Mouse (Mus musculus): ENCODE results near the gene Higd2a.

DNA sequence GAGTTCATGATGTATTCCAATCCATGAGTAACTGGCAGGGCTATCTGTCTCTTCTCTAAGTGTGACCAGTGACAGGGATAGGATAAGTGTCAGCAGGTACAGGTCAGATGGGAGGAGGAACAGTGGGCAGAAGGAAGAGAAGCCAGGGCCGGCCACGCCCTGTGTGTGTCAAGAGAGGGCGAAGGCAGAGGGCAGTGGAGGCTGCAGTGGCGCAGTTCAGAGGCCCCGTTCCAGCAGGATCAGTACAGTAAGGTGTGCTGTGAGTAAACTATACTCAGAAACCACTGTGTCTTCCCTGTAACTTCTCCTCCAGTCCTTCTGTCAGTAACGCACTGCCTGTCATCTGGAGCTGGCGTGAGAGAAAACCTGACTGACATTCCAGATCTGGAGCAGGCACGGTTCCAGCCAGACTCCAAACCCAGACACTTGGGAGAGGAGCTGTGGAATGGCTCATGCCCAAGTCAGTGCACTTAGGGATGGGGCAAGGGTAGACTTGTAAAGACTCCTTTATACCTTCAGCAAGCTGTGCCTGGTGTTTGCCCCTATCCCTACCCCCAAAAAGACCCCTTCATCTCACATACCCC is 6.2 kb downstream of the Higd2a start:
- TF ChIP-seq CTCF (IDR thresholded peaks at IDR 0.05; ENCODE audit: control insufficient read depth, insufficient read depth, low read length) (no peak), POLR2A (IDR thresholded peaks at IDR 0.05; ENCODE audit: borderline replicate concordance, control insufficient read depth, low read depth, low read length) (no peak)
